Mouse (Mus musculus) CH12.LX (cell line): Measurements from ENCODE around the gene Gm44511. TPM values are rescaled to one million over a fixed set of nuclear protein-coding genes. Genes with fewer than 3 reads are reported as not detected.

Source experiments
- DNase-seq: peaks from one replicate; pipeline ENCODE4 v3.0.0-alpha.2; 2013; ENCODE audit errors: extremely low read depth
- H3K27ac ChIP-seq: 2 replicates; pipeline ENCODE4 v1.5.1; 2012; ENCODE audit warnings: low read depth, mild to moderate bottlenecking, control low read depth, moderate library complexity; ENCODE audit not compliant: insufficient read depth
- H3K27me3 ChIP-seq: replicated peaks from 2 replicates; pipeline ENCODE3; 2012; ENCODE audit warnings: inconsistent platforms
- H3K36me3 ChIP-seq, 2 experiments: replicated peaks in 1 of 2; 2 replicates each; pipeline versions ENCODE3 to v1.6.1; 2012; ENCODE audit warnings: inconsistent platforms in 1 of 2, low read length in 1 of 2, mild to moderate bottlenecking in 1 of 2, mixed read lengths in 1 of 2, moderate library complexity in 1 of 2; ENCODE audit not compliant: control insufficient read depth in 1 of 2, insufficient read depth in 1 of 2
- H3K4me1 ChIP-seq, 2 experiments: 2 replicates each; pipeline ENCODE4 v1.6.1; 2012; ENCODE audit warnings: inconsistent platforms in 1 of 2, moderate library complexity in 1 of 2; ENCODE audit not compliant: insufficient read depth in 2 of 2, control insufficient read depth in 1 of 2
- H3K4me2 ChIP-seq: 2 replicates; pipeline ENCODE4 v1.6.1; 2012; ENCODE audit warnings: low read depth, mild to moderate bottlenecking, control low read depth; ENCODE audit not compliant: poor library complexity, insufficient read depth, severe bottlenecking
- H3K4me3 ChIP-seq, 3 experiments: fragments of 150-350 bp in 1 of 3; sonication (generic) in 1 of 3; replicated peaks in 1 of 3; 2 replicates each; pipeline versions ENCODE3 to v1.5.1; 2011 to 2012; ENCODE audit warnings: low read depth in 2 of 3, low read length in 2 of 3, mild to moderate bottlenecking in 2 of 3, moderate library complexity in 2 of 3, control low read depth in 1 of 3, improper control_type of control experiment in 1 of 3, inconsistent platforms in 1 of 3, mixed read lengths in 1 of 3; ENCODE audit not compliant: poor library complexity in 1 of 3
- H3K79me2 ChIP-seq: replicated peaks from 2 replicates; pipeline ENCODE4 v1.6.1; 2012; ENCODE audit warnings: mild to moderate bottlenecking, moderate library complexity; ENCODE audit not compliant: control insufficient read depth, poor library complexity, insufficient read depth, severe bottlenecking; ENCODE audit errors: extremely low read depth
- H3K9ac ChIP-seq: 2 replicates; pipeline ENCODE4 v1.6.1; 2012; ENCODE audit warnings: low read depth, mild to moderate bottlenecking, control low read depth, moderate library complexity; ENCODE audit not compliant: insufficient read depth
- H3K9me3 ChIP-seq: replicated peaks from 2 replicates; pipeline ENCODE3; 2012; ENCODE audit warnings: low read length, inconsistent platforms, mixed read lengths
- BHLHE40 ChIP-seq: IDR thresholded peaks from 2 replicates; pipeline ENCODE4 v1.6.1; 2011; ENCODE audit warnings: mild to moderate bottlenecking, low read depth, low read length, improper control_type of control experiment
- CHD2 ChIP-seq: IDR thresholded peaks from 2 replicates; pipeline ENCODE4 v1.6.1; 2011; ENCODE audit warnings: low read length, improper control_type of control experiment
- ELF1 ChIP-seq: IDR thresholded peaks from 2 replicates; pipeline ENCODE4 v1.6.1; 2014; ENCODE audit warnings: low read depth, mild to moderate bottlenecking, inconsistent platforms, low read length, improper control_type of control experiment
- EP300 ChIP-seq: IDR thresholded peaks from 2 replicates; pipeline ENCODE4 v1.6.1; 2011; ENCODE audit warnings: low read length, improper control_type of control experiment
- ETS1 ChIP-seq: conservative IDR thresholded peaks from 2 replicates; pipeline ENCODE4 v1.6.1; 2012; ENCODE audit warnings: low read depth, mild to moderate bottlenecking, inconsistent platforms, low read length, improper control_type of control experiment, moderate library complexity
- MAX ChIP-seq: IDR thresholded peaks from 2 replicates; pipeline ENCODE4 v1.6.1; 2011; ENCODE audit warnings: low read length, improper control_type of control experiment
- MXI1 ChIP-seq: IDR thresholded peaks from 2 replicates; pipeline ENCODE4 v1.6.1; 2011; ENCODE audit warnings: mild to moderate bottlenecking, low read depth, low read length, improper control_type of control experiment
- NELFE ChIP-seq: IDR thresholded peaks from 2 replicates; pipeline ENCODE4 v1.6.1; 2011; ENCODE audit warnings: low read depth, low read length, improper control_type of control experiment
- PAX5 ChIP-seq: IDR thresholded peaks from 2 replicates; pipeline ENCODE4 v1.6.1; 2012; ENCODE audit warnings: low read length, inconsistent platforms, mixed read lengths
- POLR2A ChIP-seq: IDR thresholded peaks from 2 replicates; pipeline ENCODE4 v1.6.1; 2011; ENCODE audit warnings: low read depth, mild to moderate bottlenecking, improper control_type of control experiment, low read length
- TCF12 ChIP-seq: IDR thresholded peaks from 2 replicates; pipeline ENCODE4 v1.6.1; 2014; ENCODE audit warnings: low read depth, mild to moderate bottlenecking, inconsistent platforms, low read length, improper control_type of control experiment
- UBTF ChIP-seq: IDR thresholded peaks from 2 replicates; pipeline ENCODE4 v1.6.1; 2012; ENCODE audit warnings: low read depth, mild to moderate bottlenecking, inconsistent platforms, low read length, improper control_type of control experiment, moderate library complexity
- USF2 ChIP-seq: conservative IDR thresholded peaks from 2 replicates; pipeline ENCODE4 v1.6.1; 2011; ENCODE audit warnings: low read depth, low read length, improper control_type of control experiment
- ZNF384 ChIP-seq: IDR thresholded peaks from 2 replicates; pipeline ENCODE4 v1.6.1; 2012; ENCODE audit warnings: low read depth, low read length, improper control_type of control experiment, inconsistent platforms
- dilution Hi-C: fragments of 300-500 bp; cut with MboI; formaldehyde crosslinking; loops from 2 replicates; pipeline ENCODE4 v1.14.3; 2020; ENCODE audit warnings: low sequenced_read_pairs; ENCODE audit not compliant: extremely low pct_unique_long_range_greater_than_20kb, extremely low pct_ligation_motif_present
- in situ Hi-C: fragments of 300-500 bp; cut with MboI; formaldehyde crosslinking; loops from 3 replicates; pipeline ENCODE4 v1.14.3; 2019; ENCODE audit warnings: low sequenced_read_pairs, low pct_ligation_motif_present, low pct_unique_long_range_greater_than_20kb, mixed read lengths
- polyA plus RNA-seq: library from polyadenylated mRNA; unstranded; fragments of >175 nt; gene quantifications from 2 replicates; pipeline ENCODE4 v1.2.1, GENCODE M21; 2012; ENCODE audit warnings: low read depth; ENCODE audit not compliant: insufficient read length
- total RNA-seq, 2 experiments: library from RNA; depleted of rRNA; stranded (reverse); fragments of 300-350 nt in 1 of 2; fragments of >200 nt in 1 of 2; gene quantifications; 2 replicates each; pipeline ENCODE4 v1.2.3; 2012 to 2014

Gene Gm44511
- total and polyA plus RNA-seq, 3 experiments, result not detected

DNA sequence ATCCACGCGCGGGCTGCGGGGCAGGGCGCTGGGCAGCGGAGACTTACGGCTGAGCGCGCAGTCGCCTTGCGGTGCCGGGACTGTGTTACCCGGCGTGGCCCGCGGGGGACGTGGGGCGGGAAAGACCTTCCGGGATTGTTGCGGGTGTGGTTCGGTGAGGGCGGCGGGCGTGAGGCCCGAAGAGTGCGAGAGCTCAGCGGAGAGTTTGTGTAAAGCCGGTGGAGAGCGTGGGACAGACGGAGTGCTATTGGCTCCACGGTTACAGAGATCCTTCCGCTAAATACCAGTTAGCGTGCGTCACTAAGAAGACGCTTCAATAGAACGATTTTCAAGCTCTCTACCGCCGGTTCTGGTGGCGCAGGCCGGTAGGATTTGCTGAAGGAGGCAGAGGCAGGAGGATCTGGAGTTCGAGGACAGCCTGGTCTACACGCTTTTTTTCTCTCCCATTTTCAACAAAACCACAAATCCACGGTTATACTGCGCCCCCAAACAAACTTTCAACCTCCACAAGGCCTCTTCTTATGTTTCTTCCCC, 16.9 kb upstream of the Gm44511 start (continued):
- TF ChIP-seq ZNF384 (no peak), NELFE (no peak), UBTF (peak; percentile 69)

DNA sequence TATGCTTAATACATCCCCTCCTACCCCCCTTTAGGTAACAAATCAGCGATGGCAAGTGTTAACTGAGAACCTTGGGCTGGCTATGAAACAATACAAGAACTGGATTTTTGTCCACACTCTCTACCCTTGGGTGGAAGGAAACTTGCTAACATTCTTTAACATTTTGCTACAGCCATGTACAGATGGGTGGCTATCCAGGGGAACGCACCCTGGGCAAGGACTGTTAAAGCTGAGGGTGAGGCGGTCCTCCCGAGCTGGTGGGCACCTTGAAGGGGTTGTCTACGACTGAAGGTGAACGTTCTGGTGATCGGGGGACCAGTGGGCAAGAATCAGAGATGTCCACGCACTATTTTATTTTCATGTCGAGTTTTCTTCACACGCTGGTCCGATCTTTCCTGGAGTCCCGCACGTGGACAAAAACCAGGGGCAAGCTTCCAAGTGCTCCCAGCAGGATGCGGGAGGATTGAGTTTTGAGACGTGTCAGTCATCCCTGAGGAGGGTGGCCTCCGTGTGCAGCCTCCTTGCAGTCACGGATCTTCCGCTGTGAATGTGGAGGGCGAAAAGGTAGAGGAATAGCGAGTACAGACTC, 16.3 kb upstream of the Gm44511 start:
- 0 out of 2 replicates have a peak, but pooled peaks have one; percentile 31 for TF ChIP-seq CHD2
- TF ChIP-seq EP300, result no peak
- no peak for TF ChIP-seq ELF1
- TF ChIP-seq BHLHE40, result peak; percentile 41
- TF ChIP-seq MXI1, result peak; percentile 44; the same call in 1 of the 2 replicates
- in situ Hi-C loops, result loop anchor here (5.0 to 25.0 kb wide), 4 partner anchors 35 to 520 kb away; no protein-coding TSS in a partner anchor
- Histone ChIP-seq H3K4me2 (peak overlapping the region; percentile 92), H3K79me2 (no peaks in the 10 kb centered on the region; the same call in 1 of the 2 replicates), H3K4me3 (peak overlapping the region; percentile 86 to 91 (median 88)), H3K4me1 (peaks cover 3 to 29% of the 10 kb centered on the region in 2 experiments), H3K27ac (peak overlapping the region; percentile 76), H3K9me3 (no peaks in the 10 kb centered on the region), H3K27me3 (no peaks in the 10 kb centered on the region), H3K36me3 (peaks cover 8% of the 10 kb centered on the region in 2 experiments), H3K9ac (peak overlapping the region; percentile 66)
- dilution Hi-C loops, result no loop called here
- DNase-seq, result no peak

DNA sequence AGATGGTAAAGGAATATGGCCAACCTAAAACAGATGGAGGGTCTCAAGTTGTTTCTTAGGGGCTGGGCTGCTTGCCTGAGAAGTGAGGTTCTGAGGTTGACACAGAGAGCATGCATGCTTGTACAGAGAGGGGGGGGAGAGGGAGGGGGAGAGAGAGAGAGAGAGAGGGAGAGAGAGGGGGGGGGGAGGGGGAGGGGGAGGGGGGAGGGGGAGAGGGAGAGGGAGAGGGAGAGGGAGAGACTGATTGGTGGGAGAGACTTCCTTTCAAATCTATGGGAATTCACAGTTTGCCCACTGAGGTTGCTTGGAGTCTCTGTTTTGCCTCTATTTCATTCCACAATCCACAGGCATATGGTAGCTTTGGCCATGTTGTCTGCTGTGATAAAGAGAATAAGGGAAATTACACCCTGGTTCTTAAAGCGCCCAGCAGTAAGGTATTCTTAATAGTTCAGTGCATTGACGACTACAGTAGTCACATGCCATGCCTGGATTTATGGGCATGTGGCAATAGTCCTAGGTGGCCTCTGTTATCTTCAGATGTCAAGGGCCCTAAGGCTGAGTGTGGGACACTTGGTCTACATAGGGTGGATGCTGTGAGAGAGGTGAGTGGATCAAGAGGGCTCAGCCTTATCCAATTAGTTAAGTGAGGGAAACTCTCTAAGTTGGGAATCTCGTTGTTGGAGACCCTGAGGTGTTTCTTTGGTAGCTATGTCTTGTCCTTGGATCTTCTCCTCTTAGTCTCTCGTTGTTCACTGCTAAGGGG, 15.4 kb upstream of the Gm44511 start:
- H3K4me1 ChIP-seq, result peaks cover 3 to 36% of the 10 kb centered on the region in 2 experiments
- no peak overlapping the region for H3K27ac ChIP-seq
- dilution Hi-C loops (no loop called here), in situ Hi-C loops (loop anchor here (5.0 to 25.0 kb wide), 4 partner anchors 34 to 521 kb away; no protein-coding TSS in a partner anchor)
- H3K79me2 ChIP-seq, result no peaks in the 10 kb centered on the region
- H3K9me3 ChIP-seq, result no peaks in the 10 kb centered on the region
- no peak for TF ChIP-seq TCF12
- TF ChIP-seq MAX, result no peak
- no peak for TF ChIP-seq ETS1
- no peak for TF ChIP-seq POLR2A
- no peak for TF ChIP-seq PAX5
- TF ChIP-seq USF2, result no peak
- no peaks in the 10 kb centered on the region for H3K27me3 ChIP-seq
- H3K9ac ChIP-seq, result no peak overlapping the region
- DNase-seq, result no peak
- H3K4me3 ChIP-seq, result no peak overlapping the region
- no peaks in the 10 kb centered on the region for H3K36me3 ChIP-seq
- H3K4me2 ChIP-seq, result peak overlapping the region; percentile 92; the same call in 1 of the 2 replicates
